Mouse (Mus musculus) liver, embryonic 14.5 days (tissue): Measurements from ENCODE around the gene Med13l.

Experiments used
- CTCF ChIP-seq: IDR thresholded peaks from 2 replicates; pipeline ENCODE4 v1.5.1; 2016; ENCODE audit warnings: antibody characterized with exemption, low read depth, control low read depth
- EP300 ChIP-seq: IDR thresholded peaks from 2 replicates; pipeline ENCODE4 v1.6.1; 2016; ENCODE audit warnings: antibody characterized with exemption, low read depth

DNA sequence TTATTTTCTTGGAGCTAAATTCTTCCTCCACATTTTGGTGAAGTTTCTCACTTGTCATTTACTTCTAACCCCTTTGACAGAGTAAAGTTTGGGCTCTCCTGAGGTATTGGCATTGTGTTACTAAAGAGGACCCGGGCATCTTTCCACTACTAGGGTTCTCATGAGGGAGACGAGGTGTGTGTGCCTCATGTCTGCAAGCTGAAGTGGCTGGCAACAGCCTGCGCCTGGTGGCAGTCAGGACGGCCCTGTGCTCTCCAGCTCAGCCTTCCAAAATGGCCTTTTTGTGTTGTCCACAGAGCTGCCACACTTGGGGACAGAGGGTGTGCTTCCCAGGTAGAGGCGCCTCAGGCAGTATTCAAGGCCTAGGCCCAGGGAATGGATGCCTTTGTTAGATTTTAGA lies 50.0 kb downstream of the Med13l start:
- TF ChIP-seq CTCF (no peak), EP300 (no peak)
